Mouse (Mus musculus) monocyte, adult 5-6 weeks (primary cell): ENCODE measurements around the gene Ankrd17. TPM values are rescaled to one million over a fixed set of nuclear protein-coding genes. Genes with fewer than 3 reads are reported as not detected.

ENCODE experiments used
- ATAC-seq: fragments of 153-309, 156-312 bp; replicated peaks from 2 replicates; pipeline ENCODE4 v1.8.0; 2017; ENCODE audit warnings: mild to moderate bottlenecking; ENCODE audit not compliant: low TSS enrichment, insufficient number of reproducible peaks, severe bottlenecking, poor library complexity, low FRiP score
- total RNA-seq: library from RNA; stranded (forward); fragments of 200-1000, 200-491, 200-594 nt; gene quantifications from 3 replicates; pipeline ENCODE4 v1.2.3, GENCODE M21; 2017

Gene Ankrd17
- total RNA-seq, 1 experiment from 2014 or later, result 99.6 TPM

DNA sequence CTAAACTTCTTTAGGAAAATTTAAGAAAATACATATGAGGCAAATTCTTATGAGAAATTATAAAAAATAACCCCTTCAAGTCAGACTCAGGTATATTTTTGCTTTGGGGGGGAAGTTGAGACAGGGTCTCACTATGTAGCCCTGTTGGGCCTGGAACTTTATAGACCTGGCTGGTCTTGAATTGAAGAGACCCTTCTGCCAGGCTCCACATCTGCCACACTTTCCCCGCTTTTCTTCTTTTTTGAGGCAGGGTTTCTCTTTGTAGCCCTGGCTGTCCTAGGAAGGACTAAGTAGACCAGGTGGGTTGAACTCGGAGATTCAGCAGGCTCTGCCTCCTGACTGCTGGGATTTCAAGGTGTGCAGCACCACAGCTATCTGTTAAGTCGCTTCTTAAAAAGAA is 139.7 kb downstream of the Ankrd17 start:
- no peak for ATAC-seq

- ATAC-seq, result no peak
These were observed 141.6 kb downstream of the Ankrd17 start for GRCm38 (mm10) chr5:90224730-90225129.

DNA sequence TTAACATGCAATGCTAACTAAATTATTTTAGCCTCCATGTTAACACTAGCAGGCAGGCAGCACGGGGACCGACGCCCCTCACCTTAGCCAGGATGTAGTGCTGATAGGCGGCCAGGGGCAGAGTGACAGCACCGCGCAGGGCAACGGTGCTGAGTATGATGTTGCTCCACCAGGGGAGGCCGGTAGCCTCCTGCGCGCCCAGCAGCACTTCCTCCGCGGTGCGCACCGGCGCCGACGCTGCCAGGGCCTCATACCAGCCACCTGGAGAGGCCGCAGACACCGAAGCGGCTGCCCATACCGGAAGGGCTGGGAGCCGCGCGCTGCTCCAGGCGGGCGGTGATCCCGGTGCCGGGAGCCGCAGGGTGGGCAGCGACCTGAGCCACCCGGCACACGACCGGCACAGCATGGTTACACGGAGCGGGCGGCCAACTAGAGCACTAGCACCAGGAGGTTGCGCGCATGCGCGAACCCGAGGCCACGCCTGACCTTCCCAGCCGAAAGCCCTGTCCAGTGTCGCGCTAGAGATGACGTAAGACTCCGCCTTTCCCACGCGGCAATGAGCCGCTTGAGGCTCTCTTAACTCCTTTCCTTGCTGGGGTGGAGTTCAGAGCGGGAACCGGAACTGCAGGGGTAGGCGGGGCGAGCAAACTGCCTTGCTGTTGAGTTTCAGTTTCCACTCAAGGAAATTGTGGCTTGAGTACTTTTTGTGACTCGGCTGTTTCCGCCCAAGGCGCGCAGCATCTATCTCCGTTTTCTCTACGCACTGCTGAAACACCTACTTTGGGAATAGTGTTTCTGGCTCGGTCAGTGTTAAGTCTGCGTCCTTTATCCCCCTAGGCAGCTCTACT is 142.6 kb downstream of the Ankrd17 start, which contains the start of gene Cox18:
Gene Cox18 (minus strand): TSS at position 468 of the 848 bp plus-strand sequence.
- peak; percentile 97 for ATAC-seq

DNA sequence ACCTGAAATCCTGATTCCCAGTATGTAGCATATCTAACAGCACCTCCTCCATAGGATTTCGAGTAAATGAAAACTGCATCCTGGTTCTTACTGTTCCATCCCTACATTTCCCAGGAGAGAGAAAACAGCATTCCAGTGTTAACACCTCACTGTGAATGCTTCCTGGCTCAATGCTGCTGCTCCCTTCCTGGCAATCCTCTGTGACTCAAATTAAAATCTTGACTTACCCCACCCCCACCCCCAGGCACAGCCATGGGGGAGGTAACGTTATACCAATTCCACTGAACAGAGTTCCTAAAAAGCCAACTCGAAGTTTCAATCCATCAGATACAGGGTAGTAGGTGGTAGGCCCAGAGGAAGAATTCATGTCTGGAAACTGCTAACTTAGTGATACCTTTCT is 143.4 kb downstream of the Ankrd17 start:
- no peak for ATAC-seq

DNA sequence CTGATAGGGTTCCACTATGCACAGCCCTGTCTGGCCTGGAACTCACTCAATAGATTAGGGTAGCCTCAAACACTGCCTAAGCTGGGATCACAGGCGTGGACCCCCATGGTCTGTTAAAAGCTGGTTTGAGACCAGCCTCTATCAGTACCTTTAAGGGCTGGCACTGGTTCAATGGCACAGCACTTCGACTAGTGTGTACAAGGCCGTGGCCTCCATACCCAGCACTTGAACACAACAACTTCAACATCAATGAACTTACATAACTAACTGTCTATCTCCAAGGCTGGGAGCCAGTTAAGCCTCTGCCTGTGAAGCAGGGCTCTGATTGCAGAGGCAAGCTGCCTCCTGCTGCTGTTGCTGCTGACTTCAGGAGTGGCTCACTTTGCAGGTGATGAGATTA is 148.6 kb downstream of the Ankrd17 start:
- ATAC-seq, result no peak

GRCm38 (mm10) chr5:90217226-90217625 is 149.2 kb downstream of the Ankrd17 start:
- no peak for ATAC-seq

- no peak for ATAC-seq
These were observed 153.0 kb downstream of the Ankrd17 start for GRCm38 (mm10) chr5:90213356-90213755.

DNA sequence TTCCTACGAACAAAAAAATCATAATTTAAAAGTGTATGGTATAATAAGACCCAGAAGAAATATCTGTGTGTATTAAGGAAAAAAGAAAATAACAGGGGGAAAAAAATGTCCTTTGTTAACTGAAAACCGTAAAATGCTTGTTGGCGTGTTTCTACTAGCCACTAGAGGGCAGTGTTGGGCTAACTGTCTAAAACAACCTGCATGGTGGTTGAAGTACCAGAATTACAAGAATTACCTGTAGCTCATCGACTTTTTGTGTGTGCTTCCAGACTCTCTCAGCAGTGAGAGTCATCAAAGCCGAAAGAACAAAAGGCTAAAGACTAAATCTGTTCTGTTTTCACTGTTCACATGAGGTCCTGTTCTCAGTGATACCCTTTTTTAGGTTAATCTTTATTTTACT is 163.2 kb downstream of the Ankrd17 start:
- ATAC-seq, result no peak

GRCm38 (mm10) chr5:90202447-90203117 is 163.8 kb downstream of the Ankrd17 start:
- ATAC-seq, result no peak

GRCm38 (mm10) chr5:90199922-90200632 is 166.3 kb downstream of the Ankrd17 start:
- ATAC-seq, result no peak

- no peak for ATAC-seq
These were observed 171.5 kb downstream of the Ankrd17 start for GRCm38 (mm10) chr5:90194831-90195230.

DNA sequence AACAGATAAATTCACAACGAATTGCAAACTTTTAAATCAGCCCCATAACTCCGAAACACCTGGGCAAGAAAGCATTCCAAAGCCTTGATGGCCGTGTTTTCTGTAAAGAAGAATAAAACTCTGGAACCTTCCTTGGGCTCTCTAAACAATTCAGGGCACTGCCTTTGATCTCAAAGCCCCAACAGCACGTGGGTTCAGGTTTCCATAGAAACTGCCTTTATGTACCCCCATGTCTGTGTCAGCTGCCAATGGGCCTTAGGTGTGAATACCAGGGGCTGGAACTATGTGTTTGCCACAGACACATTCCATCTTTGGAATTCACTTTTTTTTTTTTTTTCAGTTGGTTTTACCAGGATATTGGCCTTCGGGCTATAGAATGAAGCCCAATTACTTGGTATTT is 183.6 kb downstream of the Ankrd17 start:
- no peak for ATAC-seq

GRCm38 (mm10) chr5:90179094-90179493 is 187.3 kb downstream of the Ankrd17 start:
- no peak for ATAC-seq

DNA sequence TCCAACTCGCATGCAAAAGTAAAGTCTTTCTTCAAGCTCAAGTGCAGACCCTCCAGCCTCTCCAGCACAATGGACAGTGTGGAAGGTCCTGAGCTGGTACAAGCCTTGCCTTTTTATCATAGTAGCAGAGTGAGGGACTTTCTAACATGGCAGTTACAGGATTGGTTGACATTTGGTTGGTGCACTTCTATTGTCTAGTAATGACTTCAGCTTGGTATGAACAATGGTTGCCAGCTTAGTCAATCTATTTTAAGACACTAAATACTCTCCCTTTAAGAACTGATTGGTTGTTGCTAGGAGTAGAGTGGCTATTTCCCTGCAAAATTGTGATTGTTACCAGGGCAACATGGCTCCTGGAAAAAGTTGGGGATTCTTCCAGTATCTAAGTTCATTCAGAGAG is 188.3 kb downstream of the Ankrd17 start:
- no peak for ATAC-seq

Other genes with a start within 250 kb of the Ankrd17 start
- gene Cox18, start 142.6 kb downstream of the Ankrd17 start, total RNA-seq, result 5.8 to 8.4 TPM (median 7.0 TPM) in 3 replicates
- gene Gm9958, start 627 bp upstream of the Ankrd17 start, total RNA-seq, result 0.67 to 4.5 TPM (median 1.2 TPM) in 3 replicates
- not detected in 3 replicates for gene Alb, start 94.3 kb upstream of the Ankrd17 start, total RNA-seq
- gene Afp, start 124.2 kb upstream of the Ankrd17 start, total RNA-seq, result 0.78 TPM in 1 of 3 replicates, not detected in the others
- not detected in 3 replicates for gene Afm, start 152.4 kb upstream of the Ankrd17 start, total RNA-seq
- not detected in 3 replicates for gene 5830473C10Rik, start 194.5 kb upstream of the Ankrd17 start, total RNA-seq